9 mouse cellular contexts compared by ENCODE assay signal in genomic region chr15:16728470-16729011, GRCm38 (mm10). TPM values are rescaled to one million over a fixed set of nuclear protein-coding genes. Genes with fewer than 3 reads are reported as not detected.
DNase-seq lines count a peak whose midpoint lies in the region; ATAC-seq and TF ChIP-seq lines count a peak whose summit lies in the region.
"Had no signal": no experiment of that assay in that cellular context is flagged by ENCODE, and none has a peak within 500 bp of the region (broad histone marks: within the 10 kb centered on the region; RNA-seq: fewer than 3 reads in every experiment).

Cdh9 (plus strand) TSS chr15:16728756.

- H3K36me3 ChIP-seq in kidney, embryonic 14.5 days (ENCODE audit: control insufficient read depth, insufficient read depth, low read length): no peaks in the 10 kb centered on the region
- H3K36me3 ChIP-seq in hindbrain, embryonic 10.5 days: no peaks in the 10 kb centered on the region

- no peak for TF ChIP-seq CTCF in cortical plate, adult 2 months (IDR thresholded peaks at IDR 0.05; ENCODE audit: extremely low read depth, insufficient read depth, low read length)

- WGBS in kidney, embryonic 14.5 days: 3% methylated on average over 14 of the region's 14 CpGs
- 5% methylated on average over 14 of the region's 14 CpGs for WGBS in hindbrain, embryonic 10.5 days

- peak within 1 kb of the TSS; percentile 32 for H3K4me3 ChIP-seq in kidney, embryonic 14.5 days (ENCODE audit: low read length)
- peak within 1 kb of the TSS; percentile 68 for H3K4me3 ChIP-seq in cortical plate, adult 2 months (ENCODE audit: insufficient read depth, low read length)
- peak within 1 kb of the TSS; percentile 45 for H3K4me3 ChIP-seq in hindbrain, embryonic 10.5 days

- TF ChIP-seq POLR2A in cortical plate, adult 2 months (IDR thresholded peaks at IDR 0.05; ENCODE audit: extremely low read depth, insufficient read depth, low read length): peak; percentile 42; the same call in 1 of the 2 replicates

- no peak within 1 kb of the TSS for H3K9ac ChIP-seq in kidney, embryonic 14.5 days (ENCODE audit: low read depth, low read length)

- peak within 1 kb of the TSS; percentile 49 for H3K4me2 ChIP-seq in kidney, embryonic 14.5 days (replicated peaks; ENCODE audit: low read depth, low read length)

- peak; percentile 77; the same call in 1 of the 2 replicates for ATAC-seq in kidney, embryonic 14.5 days (ENCODE audit: low FRiP score, low TSS enrichment)

- DNase-seq in kidney, postnatal 36 days: no peak
- DNase-seq in hindbrain, embryonic 10.5 days (ENCODE audit: low spot score): peak; percentile 4
- peak; percentile 9 to 40 for DNase-seq in left cerebral cortex, adult 8-10 months (ENCODE audit: low spot score in 2 of 2)
- DNase-seq in neural tube, embryonic 10.5 days (ENCODE audit: extremely low spot score, low spot score): peak; percentile 25
- no peak for DNase-seq in T-cell, adult 2 months (ENCODE audit: low spot score)
- DNase-seq in gastrocnemius, adult 18-20 months (ENCODE audit: low spot score): no peak

- H3K9me3 ChIP-seq in kidney, embryonic 14.5 days (ENCODE audit: control insufficient read depth, low read length): no peaks in the 10 kb centered on the region
- H3K9me3 ChIP-seq in hindbrain, embryonic 10.5 days: no peaks in the 10 kb centered on the region

- no peaks in the 10 kb centered on the region for H3K4me1 ChIP-seq in kidney, embryonic 14.5 days (ENCODE audit: control insufficient read depth, insufficient read depth, low read length)
- no peaks in the 10 kb centered on the region; the same call in 1 of the 2 replicates for H3K4me1 ChIP-seq in cortical plate, adult 2 months (ENCODE audit: control insufficient read depth, insufficient read depth, low read length)
- peaks cover 6% of the 10 kb centered on the region; the same call in 1 of the 2 replicates for H3K4me1 ChIP-seq in hindbrain, embryonic 10.5 days (replicated peaks)

- H3K27ac ChIP-seq in kidney, embryonic 14.5 days (ENCODE audit: low read depth, low read length): no peak within 1 kb of the TSS
- H3K27ac ChIP-seq in cortical plate, adult 2 months (ENCODE audit: insufficient read depth, low read length): no peak within 1 kb of the TSS
- H3K27ac ChIP-seq in hindbrain, embryonic 10.5 days: 0 out of 2 replicates have a peak within 1 kb of the TSS, but pooled peaks have one; percentile 5

- no peaks in the 10 kb centered on the region for H3K27me3 ChIP-seq in kidney, embryonic 14.5 days (ENCODE audit: control insufficient read depth, insufficient read depth, low read length)
- no peaks in the 10 kb centered on the region for H3K27me3 ChIP-seq in hindbrain, embryonic 10.5 days (ENCODE audit: insufficient read depth, poor library complexity, severe bottlenecking)

RNA-seq across cellular contexts. Expression of gene Cdh9, which starts in this region (rescaled TPM):
- 0.38 and 0.51 TPM in 2 replicates for polyA plus RNA-seq in kidney, embryonic 14.5 days (2014; fragmentation: Nextera tagmentation; extraction: Ambion mirVana)
- polyA plus RNA-seq in cortical plate, adult 2 months (2012; rRNA removed): 10.8 and 12.6 TPM in 2 replicates
- polyA plus RNA-seq in hindbrain, embryonic 10.5 days (2016; fragmentation: Nextera tagmentation; extraction: Ambion mirVana): 0.12 and 0.30 TPM in 2 replicates
- total RNA-seq in left cerebral cortex, adult 8-10 months (2022): 10 to 100 TPM; 15.9 to 18.0 (median 17.2) TPM
- not detected for total RNA-seq in gastrocnemius, adult 18-20 months (2021)
- total RNA-seq: neutrophil, adult 5-6 weeks had no signal

Comparison
In these comparisons a context has a peak if more than half of its experiments do, and no peak if none do; other contexts are left out.
1. RNA of gene Cdh9 (total RNA-seq): 15.9 to 18.0 TPM in left cerebral cortex, adult 8-10 months; not detected in gastrocnemius, adult 18-20 months; every median in the first group is over 10 times any median in the second.
2. Peak in ATAC-seq, H3K4me3 ChIP-seq and H3K4me2 ChIP-seq in kidney, embryonic 14.5 days; RNA of the gene not detected or under 1 TPM.
3. Peak in DNase-seq, H3K4me3 ChIP-seq and H3K27ac ChIP-seq in hindbrain, embryonic 10.5 days; RNA of the gene not detected or under 1 TPM.
4. DNase-seq: peak in left cerebral cortex, adult 8-10 months (2 of 2) and neural tube, embryonic 10.5 days (single experiment); none in kidney, postnatal 36 days (0 of 2), T-cell, adult 2 months (single experiment) and gastrocnemius, adult 18-20 months (single experiment).
5. Peak in every context shown above with its lines, with median percentiles within 50 percentile points of each other: H3K4me3 ChIP-seq.